Mouse (Mus musculus): ENCODE measurements around the gene Cyp2f2. TPM values are rescaled to one million over a fixed set of nuclear protein-coding genes. Genes with fewer than 3 reads are reported as not detected.

Gene Cyp2f2
- polyA plus RNA-seq (2016; fragmentation: Nextera tagmentation; extraction: Ambion mirVana): not detected in 2 replicates

DNA sequence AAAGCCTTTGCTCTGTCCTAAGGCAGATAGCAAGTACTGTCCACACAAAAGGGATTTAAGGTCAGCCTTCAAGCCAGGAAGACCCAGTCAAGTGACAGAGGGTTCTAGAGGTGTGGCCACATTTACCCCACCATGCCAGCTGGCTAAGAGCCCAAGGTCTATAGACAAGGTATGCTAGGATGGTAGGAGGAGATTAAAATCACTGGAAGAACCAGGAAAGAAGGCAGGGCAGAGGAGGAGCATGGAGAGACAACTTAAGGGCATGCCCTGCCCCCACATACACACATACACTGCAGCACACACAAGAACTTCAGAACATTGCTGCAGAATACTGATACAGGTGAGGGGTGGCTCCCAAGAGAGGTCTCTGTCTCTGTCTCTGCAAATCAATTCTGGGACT lies at the start of gene Cyp2f2:
TSS of gene Cyp2f2 (plus strand) at position 234 of the 400 bp plus-strand sequence.
- no peak within 1 kb of the TSS for H3K27ac ChIP-seq (replicated peaks)
- H3K36me3 ChIP-seq (replicated peaks): no peaks in the 10 kb centered on the region
- no peaks in the 10 kb centered on the region for H3K27me3 ChIP-seq (replicated peaks; ENCODE audit: low read depth, poor library complexity, severe bottlenecking)
- H3K4me1 ChIP-seq: peaks cover 4% of the 10 kb centered on the region
- DNase-seq (ENCODE audit: low spot score): no peak
- H3K4me3 ChIP-seq: no peak within 1 kb of the TSS
- H3K9me3 ChIP-seq: no peaks in the 10 kb centered on the region

DNA sequence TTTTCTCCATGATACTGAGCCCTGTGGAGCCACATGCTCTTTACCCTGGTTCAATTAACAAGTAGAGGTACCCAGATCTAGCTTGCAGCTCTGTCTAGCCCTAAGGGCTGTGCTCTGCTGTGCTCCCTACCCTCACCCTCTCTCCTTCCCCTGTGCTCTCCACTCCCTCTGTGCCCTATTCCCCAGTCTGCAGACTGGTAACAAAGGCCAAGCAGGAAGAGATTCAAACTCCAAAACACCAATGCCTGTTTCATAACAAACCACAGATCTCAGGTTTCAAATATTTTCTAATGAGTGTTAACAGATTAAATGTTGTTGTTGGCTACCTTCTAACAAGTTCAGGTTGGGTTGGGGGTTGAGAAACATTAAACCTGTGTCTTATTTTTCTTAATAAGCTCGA lies 41.1 kb upstream of the Cyp2f2 start:
- H3K27ac ChIP-seq (replicated peaks): no peak overlapping the region

DNA sequence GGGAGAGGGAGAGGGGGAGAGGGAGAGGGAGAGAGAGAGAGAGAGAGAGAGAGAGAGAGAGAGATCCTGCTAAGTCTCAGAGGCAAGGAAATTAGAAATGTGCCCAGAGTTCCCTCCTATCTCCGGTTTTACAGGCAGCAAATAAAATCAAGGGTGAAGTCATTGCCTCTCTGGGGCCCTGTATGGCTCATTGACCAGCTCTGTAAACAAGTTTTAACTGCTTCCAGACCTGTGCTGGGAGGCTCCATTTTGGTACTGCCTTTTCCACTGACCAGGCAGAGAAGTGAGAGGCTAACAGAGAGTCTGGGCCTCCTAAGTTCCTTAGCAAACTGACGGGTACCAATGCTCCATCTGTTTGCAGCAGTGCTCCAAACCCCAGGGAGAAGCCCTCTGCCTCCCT lies 38.1 kb upstream of the Cyp2f2 start:
- WGBS: 65% methylated on average over 2 of the region's 2 CpGs
- H3K36me3 ChIP-seq (replicated peaks): no peaks in the 10 kb centered on the region
- H3K4me1 ChIP-seq: no peaks in the 10 kb centered on the region
- no peak overlapping the region for H3K27ac ChIP-seq (replicated peaks)
- peak; percentile 44 for DNase-seq (ENCODE audit: low spot score)
- no peak overlapping the region for H3K4me3 ChIP-seq
- H3K9me3 ChIP-seq: no peaks in the 10 kb centered on the region
- no peaks in the 10 kb centered on the region for H3K27me3 ChIP-seq (replicated peaks; ENCODE audit: low read depth, poor library complexity, severe bottlenecking)

More for the DNA sequence above, 41.1 kb upstream of the Cyp2f2 start:
- Histone ChIP-seq H3K4me3 (no peak overlapping the region), H3K4me1 (no peaks in the 10 kb centered on the region), H3K36me3 (replicated peaks) (no peaks in the 10 kb centered on the region), H3K9me3 (no peaks in the 10 kb centered on the region), H3K27me3 (replicated peaks; ENCODE audit: low read depth, poor library complexity, severe bottlenecking) (no peaks in the 10 kb centered on the region)
- 83% methylated on average over 1 of the region's 1 CpGs for WGBS
- DNase-seq (ENCODE audit: low spot score): no peak

DNA sequence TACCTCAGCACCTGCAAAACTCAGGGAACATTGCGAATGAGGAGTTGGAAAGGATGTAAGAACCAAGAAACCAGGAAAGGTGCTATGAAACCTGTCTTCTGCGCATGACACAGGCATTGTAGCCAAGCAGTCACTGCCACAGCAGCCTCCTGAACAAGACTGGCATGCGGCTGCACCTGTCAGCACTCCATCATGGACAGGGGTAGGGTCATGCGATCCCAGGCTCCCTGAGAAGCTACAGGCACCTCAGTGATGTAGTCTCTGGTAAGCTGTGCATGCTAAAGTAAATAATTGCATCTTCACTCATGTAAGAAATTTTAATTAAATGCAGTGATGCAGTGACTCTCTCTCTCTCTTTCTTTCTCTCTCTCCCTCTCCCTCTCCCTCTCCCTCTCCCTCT lies 28.7 kb upstream of the Cyp2f2 start:
- no peaks in the 10 kb centered on the region for H3K9me3 ChIP-seq
- no peak overlapping the region for H3K27ac ChIP-seq (replicated peaks)
- H3K36me3 ChIP-seq (replicated peaks): no peaks in the 10 kb centered on the region
- H3K4me1 ChIP-seq: no peaks in the 10 kb centered on the region
- 89% methylated on average over 4 of the region's 4 CpGs for WGBS
- no peak for DNase-seq (ENCODE audit: low spot score)
- H3K4me3 ChIP-seq: no peak overlapping the region
- no peaks in the 10 kb centered on the region for H3K27me3 ChIP-seq (replicated peaks; ENCODE audit: low read depth, poor library complexity, severe bottlenecking)

DNA sequence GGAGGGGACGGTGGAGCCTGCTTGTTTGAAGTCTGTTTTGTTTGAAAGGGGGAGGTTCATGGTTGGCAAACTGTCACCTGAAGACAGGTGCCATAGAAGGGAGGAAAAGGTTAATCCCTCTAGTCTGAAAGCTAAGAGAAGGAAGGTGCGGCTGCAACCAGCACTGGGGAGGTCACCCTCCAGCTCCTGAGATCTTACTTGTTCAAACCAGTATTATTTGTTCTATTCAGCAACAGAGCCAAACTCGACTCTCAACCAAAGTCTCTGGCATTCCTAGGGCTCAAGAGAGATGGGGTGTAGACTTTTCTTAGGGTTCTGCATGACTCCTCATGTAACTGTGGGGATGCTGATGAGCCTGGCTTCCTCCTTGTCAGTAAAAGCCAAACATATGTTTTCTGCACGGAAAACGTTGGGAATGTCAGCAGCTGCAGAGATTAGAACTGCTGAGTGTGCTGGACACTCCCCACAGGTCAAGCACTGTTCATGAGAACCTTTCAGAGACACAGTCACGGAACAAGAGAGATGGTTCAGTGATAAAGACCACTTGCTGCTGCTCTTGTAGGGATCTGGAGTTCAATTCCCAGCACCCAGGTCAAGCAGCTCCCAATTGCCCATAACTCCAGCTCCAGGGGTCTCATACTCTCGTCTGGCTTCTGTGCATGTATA lies 27.5 kb upstream of the Cyp2f2 start:
- WGBS: 70% methylated on average over 7 of the region's 7 CpGs
- DNase-seq (ENCODE audit: low spot score): no peak
- no peaks in the 10 kb centered on the region for H3K27me3 ChIP-seq (replicated peaks; ENCODE audit: low read depth, poor library complexity, severe bottlenecking)

DNA sequence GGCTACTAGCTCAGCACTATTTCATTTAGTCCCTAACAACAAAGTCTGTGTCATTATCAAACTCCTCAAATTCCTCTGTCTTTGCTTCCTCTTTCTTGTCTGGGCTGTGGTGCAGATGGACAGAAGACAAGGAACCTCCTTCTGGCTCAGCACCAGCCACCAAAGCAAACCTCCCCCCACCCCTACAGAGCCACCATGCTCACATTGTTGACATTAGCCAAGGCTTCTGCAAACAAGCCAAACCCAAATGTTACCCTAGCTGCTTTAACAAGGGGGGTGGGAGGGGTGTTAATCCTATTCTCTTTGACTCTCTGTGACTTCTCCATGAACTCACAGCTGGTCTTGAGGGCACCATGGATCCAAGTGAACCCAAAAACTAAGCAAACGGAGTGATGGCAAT lies 26.8 kb upstream of the Cyp2f2 start:
- no peaks in the 10 kb centered on the region for H3K4me1 ChIP-seq
- H3K36me3 ChIP-seq (replicated peaks): no peaks in the 10 kb centered on the region
- no peak overlapping the region for H3K27ac ChIP-seq (replicated peaks)
- 52% methylated on average over 1 of the region's 1 CpGs for WGBS
- no peak overlapping the region for H3K4me3 ChIP-seq
- no peak for DNase-seq (ENCODE audit: low spot score)
- H3K27me3 ChIP-seq (replicated peaks; ENCODE audit: low read depth, poor library complexity, severe bottlenecking): no peaks in the 10 kb centered on the region
- no peaks in the 10 kb centered on the region for H3K9me3 ChIP-seq

More for the DNA sequence above, 27.5 kb upstream of the Cyp2f2 start:
- H3K27ac ChIP-seq (replicated peaks): no peak overlapping the region
- H3K4me3 ChIP-seq: no peak overlapping the region
- no peaks in the 10 kb centered on the region for H3K36me3 ChIP-seq (replicated peaks)
- no peaks in the 10 kb centered on the region for H3K4me1 ChIP-seq
- no peaks in the 10 kb centered on the region for H3K9me3 ChIP-seq

DNA sequence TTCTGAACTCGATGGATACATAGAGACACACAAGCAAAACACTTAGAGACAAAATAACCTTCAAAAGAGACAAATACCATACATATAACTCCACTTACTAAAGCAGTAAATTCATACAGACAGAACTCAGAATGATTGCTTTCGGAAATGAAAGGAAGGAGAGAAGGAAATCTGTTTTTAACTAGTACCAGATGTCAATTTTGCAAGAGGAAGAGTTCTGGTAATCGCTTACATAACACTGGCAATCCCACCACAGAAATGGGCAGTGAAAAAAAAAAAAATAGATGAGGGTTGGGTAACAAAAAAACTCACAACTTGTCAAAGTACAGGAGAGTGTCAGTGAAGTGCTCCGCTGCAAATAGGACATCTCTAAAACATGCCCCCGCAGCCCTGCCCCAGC lies 14.8 kb upstream of the Cyp2f2 start:
- Histone ChIP-seq H3K27me3 (replicated peaks; ENCODE audit: low read depth, poor library complexity, severe bottlenecking) (no peaks in the 10 kb centered on the region), H3K4me3 (no peak overlapping the region), H3K4me1 (peaks cover 4% of the 10 kb centered on the region), H3K36me3 (replicated peaks) (no peaks in the 10 kb centered on the region), H3K9me3 (peaks cover 12% of the 10 kb centered on the region; the same call in 1 of the 2 replicates), H3K27ac (replicated peaks) (no peak overlapping the region)
- WGBS: 44% methylated on average over 5 of the region's 5 CpGs
- no peak for DNase-seq (ENCODE audit: low spot score)

DNA sequence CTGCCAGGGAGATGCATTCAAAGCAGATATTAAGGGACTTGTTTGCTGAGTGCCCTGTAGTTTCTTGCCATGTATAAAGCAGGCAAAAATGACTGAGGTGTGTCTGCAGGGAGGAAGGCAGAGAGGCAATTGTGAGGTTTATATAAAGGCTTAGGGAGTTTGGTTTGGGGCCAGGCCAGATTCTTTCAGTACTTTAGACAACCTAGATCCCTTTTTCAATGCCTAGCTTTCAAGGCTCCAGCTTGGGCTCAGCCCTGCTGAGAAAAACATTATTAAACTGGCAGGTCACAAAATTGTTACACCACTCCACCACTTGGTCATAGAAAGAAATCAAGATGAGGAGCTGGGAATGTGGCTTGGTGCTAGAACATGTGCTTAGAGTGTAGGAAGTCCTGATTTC lies 9.4 kb upstream of the Cyp2f2 start:
- no peak for DNase-seq (ENCODE audit: low spot score)

DNA sequence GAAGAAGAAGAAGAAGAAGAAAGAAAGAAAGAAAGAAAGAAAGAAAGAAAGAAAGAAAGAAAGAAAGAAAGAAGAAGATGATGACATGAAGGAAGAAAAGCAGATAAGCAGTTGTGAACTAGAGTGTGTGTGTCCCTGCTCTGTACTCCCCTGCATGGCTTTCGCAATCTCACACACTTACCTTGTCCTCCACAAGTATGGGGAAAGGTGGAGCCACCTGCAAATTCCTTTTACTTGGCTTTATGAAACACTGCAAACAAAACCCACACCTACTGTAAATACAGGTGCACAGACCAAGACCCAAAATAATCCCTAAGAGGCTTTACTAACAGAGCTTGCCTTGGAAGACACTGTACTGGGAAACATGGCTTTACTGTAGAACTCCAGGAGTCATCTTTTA lies 8.7 kb upstream of the Cyp2f2 start:
- Histone ChIP-seq H3K4me3 (no peak overlapping the region), H3K9me3 (0 out of 2 replicates have a peak, but pooled peaks cover 9% of the 10 kb centered on the region), H3K27me3 (replicated peaks; ENCODE audit: low read depth, poor library complexity, severe bottlenecking) (no peaks in the 10 kb centered on the region), H3K36me3 (replicated peaks) (no peaks in the 10 kb centered on the region), H3K27ac (replicated peaks) (no peak overlapping the region), H3K4me1 (no peaks in the 10 kb centered on the region)
- 95% methylated on average over 1 of the region's 1 CpGs for WGBS
- no peak for DNase-seq (ENCODE audit: low spot score)

More for the DNA sequence above, 9.4 kb upstream of the Cyp2f2 start:
- 0 out of 2 replicates have a peak, but pooled peaks cover 9% of the 10 kb centered on the region for H3K9me3 ChIP-seq
- H3K27ac ChIP-seq (replicated peaks): no peak overlapping the region
- no peaks in the 10 kb centered on the region for H3K27me3 ChIP-seq (replicated peaks; ENCODE audit: low read depth, poor library complexity, severe bottlenecking)
- H3K36me3 ChIP-seq (replicated peaks): no peaks in the 10 kb centered on the region
- peaks cover under 1% of the 10 kb centered on the region for H3K4me1 ChIP-seq
- H3K4me3 ChIP-seq: no peak overlapping the region

DNA sequence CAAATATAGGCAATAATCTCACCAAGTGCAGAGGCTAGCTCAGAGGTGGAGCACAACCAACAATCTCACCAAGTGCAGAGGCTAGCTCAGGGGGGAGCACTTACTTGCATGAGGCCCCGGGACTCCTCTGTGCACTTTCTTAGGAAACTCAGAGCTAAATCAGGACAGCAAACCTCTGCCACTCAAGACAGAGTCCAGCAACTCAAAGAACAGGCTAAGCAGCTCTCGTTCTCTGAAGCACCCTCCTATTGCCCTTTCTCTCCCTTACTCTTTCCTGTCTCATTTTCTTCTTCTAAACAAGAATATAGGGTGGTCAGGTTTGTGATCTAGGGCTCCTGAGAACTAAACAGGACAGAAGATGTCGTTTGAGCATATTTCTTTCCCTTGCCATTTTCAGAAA lies 7.7 kb upstream of the Cyp2f2 start:
- Histone ChIP-seq H3K27me3 (replicated peaks; ENCODE audit: low read depth, poor library complexity, severe bottlenecking) (no peaks in the 10 kb centered on the region), H3K27ac (replicated peaks) (no peak overlapping the region), H3K9me3 (0 out of 2 replicates have a peak, but pooled peaks cover 9% of the 10 kb centered on the region), H3K4me3 (no peak overlapping the region), H3K36me3 (replicated peaks) (no peaks in the 10 kb centered on the region), H3K4me1 (no peaks in the 10 kb centered on the region)
- DNase-seq (ENCODE audit: low spot score): no peak
- 70% methylated on average over 3 of the region's 3 CpGs for WGBS

DNA sequence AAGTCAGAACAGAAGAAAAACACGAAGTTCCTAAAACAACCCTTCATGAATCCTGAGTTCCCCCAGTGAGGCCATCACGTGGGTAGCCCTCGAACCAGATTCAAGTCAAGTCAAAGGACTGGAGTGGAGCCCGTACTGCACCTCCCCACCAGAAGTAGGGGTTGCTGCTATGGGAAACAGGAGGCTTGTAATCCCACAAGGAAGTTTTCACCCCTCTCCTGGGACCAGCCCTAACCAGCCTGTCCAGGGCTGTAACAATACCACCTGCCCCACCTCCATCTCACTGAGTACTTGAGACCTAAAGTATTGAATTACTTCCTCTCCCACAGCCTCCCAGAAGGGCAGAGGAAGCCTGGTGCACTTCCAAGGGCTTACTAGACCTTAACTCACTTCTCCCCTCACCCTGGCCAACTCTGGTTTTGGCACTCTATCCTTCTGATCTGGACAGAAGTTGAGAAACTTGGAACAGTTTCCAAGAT lies 1.6 kb upstream of the Cyp2f2 start:
- 69% methylated on average over 4 of the region's 4 CpGs for WGBS
- peaks cover 4% of the 10 kb centered on the region for H3K4me1 ChIP-seq
- no peaks in the 10 kb centered on the region for H3K9me3 ChIP-seq

DNA sequence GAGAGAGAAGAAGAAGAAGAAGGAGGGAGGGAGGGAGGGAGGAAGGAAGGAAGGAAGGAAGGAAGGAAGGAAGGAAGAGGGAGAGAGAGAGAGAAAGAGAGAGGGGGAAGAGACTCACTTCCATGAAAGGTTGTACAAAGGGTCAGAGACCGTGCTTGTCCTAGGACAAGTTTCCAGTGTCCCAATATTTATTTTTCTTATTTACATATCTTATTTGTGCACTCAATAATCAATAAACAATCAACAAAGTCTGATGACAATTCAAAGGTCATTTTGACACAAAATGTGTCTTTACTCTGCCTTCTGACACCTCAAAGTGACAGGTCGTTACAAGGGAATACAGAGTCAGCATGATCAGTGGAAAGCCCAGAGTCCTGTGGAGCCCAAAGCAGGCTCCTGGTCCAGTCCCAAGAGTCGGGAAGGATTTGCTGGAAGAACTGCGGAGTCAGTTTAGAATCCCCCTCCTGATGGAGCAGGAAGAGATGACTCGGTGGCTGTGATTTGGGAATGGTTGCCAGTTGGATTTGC lies 4.7 kb downstream of the Cyp2f2 start:
- H3K4me1 ChIP-seq: peaks cover 4% of the 10 kb centered on the region; the same call in 1 of the 2 replicates
- H3K27ac ChIP-seq (replicated peaks): no peak overlapping the region
- no peaks in the 10 kb centered on the region for H3K36me3 ChIP-seq (replicated peaks)
- no peaks in the 10 kb centered on the region for H3K27me3 ChIP-seq (replicated peaks; ENCODE audit: low read depth, poor library complexity, severe bottlenecking)
- DNase-seq (ENCODE audit: low spot score): no peak
- 77% methylated on average over 5 of the region's 5 CpGs for WGBS
- no peaks in the 10 kb centered on the region for H3K9me3 ChIP-seq
- H3K4me3 ChIP-seq: no peak overlapping the region

More for the DNA sequence above, 1.6 kb upstream of the Cyp2f2 start:
- Histone ChIP-seq H3K36me3 (replicated peaks) (no peaks in the 10 kb centered on the region), H3K4me3 (no peak overlapping the region), H3K27me3 (replicated peaks; ENCODE audit: low read depth, poor library complexity, severe bottlenecking) (no peaks in the 10 kb centered on the region), H3K27ac (replicated peaks) (no peak overlapping the region)
- DNase-seq (ENCODE audit: low spot score): no peak

DNA sequence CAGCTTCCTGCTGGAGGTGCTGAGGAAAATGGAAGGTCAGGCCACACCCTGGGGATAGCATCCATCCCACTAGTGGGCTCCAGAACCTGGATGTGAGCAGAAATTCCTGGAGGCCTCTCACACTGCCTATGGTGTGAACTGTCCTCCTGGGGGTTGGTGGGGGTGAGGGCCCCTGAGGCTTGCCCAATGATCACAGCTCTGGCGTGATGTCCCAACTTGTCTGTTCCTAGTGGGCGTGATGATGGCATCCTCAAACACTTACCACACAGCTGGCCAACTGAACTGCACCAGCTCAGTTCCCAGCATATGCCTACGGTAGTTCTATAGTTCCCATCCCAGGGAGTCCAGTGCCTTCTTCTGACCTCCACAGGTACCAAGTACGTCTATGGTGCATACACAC lies 5.3 kb downstream of the Cyp2f2 start:
- Histone ChIP-seq H3K27ac (replicated peaks) (no peak overlapping the region), H3K4me1 (peaks cover 4% of the 10 kb centered on the region; the same call in 1 of the 2 replicates), H3K36me3 (replicated peaks) (no peaks in the 10 kb centered on the region), H3K4me3 (no peak overlapping the region), H3K27me3 (replicated peaks; ENCODE audit: low read depth, poor library complexity, severe bottlenecking) (no peaks in the 10 kb centered on the region), H3K9me3 (no peaks in the 10 kb centered on the region)
- 81% methylated on average over 4 of the region's 4 CpGs for WGBS
- DNase-seq (ENCODE audit: low spot score): no peak
